ENCODE assay signal across 35 mouse cellular contexts in the genomic region with DNA sequence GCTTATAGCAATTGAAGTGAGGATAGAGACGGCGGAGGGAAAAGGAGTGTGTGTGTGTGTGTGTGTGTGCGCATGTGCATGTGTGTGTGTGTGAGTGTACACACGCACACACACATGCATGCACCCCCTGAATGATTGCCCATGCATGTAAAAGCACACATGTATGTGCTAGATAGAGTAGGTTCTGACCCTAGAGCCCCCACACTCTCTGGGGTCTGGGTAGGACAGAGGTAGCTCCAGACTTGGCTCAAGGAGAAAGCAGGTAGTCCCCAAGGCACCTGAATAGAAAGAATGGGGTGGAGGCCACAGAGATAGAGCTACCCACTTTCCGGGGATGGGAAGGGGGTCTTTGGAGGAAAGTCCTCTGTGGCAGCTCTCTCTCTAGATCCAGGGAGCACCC. TPM values are rescaled to one million over a fixed set of nuclear protein-coding genes. Genes with fewer than 3 reads are reported as not detected.
"Had no signal": no experiment of that assay in that cellular context is flagged by ENCODE, and none has a peak within 500 bp of the region (broad histone marks: within the 10 kb centered on the region; RNA-seq: fewer than 3 reads in every experiment).

No protein-coding gene starts in this region.

- H3K27me3 ChIP-seq: limb, embryonic 12.5 days; limb, embryonic 13.5 days; limb, embryonic 15.5 days; liver, embryonic 13.5 days; liver, embryonic 15.5 days; lung, embryonic 15.5 days; midbrain, embryonic 12.5 days; midbrain, embryonic 13.5 days; midbrain, embryonic 15.5 days had no signal

- H3K27ac ChIP-seq: left cerebral cortex, adult 2 months; limb, embryonic 10.5 days; limb, embryonic 12.5 days; limb, embryonic 13.5 days; limb, embryonic 15.5 days; liver, embryonic 12.5 days; liver, embryonic 14.5 days; liver, embryonic 15.5 days; lung, embryonic 15.5 days; macrophage; midbrain, embryonic 10.5 days; midbrain, embryonic 12.5 days; midbrain, embryonic 13.5 days; midbrain, embryonic 15.5 days had no signal

- H3K9ac ChIP-seq: limb, embryonic 12.5 days; limb, embryonic 13.5 days; limb, embryonic 15.5 days; liver, embryonic 12.5 days; liver, embryonic 13.5 days; liver, embryonic 14.5 days; liver, embryonic 15.5 days; liver, postnatal 0 days; lung, embryonic 14.5 days; lung, embryonic 15.5 days; midbrain, embryonic 12.5 days; midbrain, embryonic 13.5 days; midbrain, embryonic 15.5 days had no signal

- H3K4me3 ChIP-seq: left cerebral cortex, adult 2 months; limb, embryonic 10.5 days; limb, embryonic 12.5 days; limb, embryonic 13.5 days; limb, embryonic 15.5 days; liver, embryonic 12.5 days; liver, embryonic 13.5 days; liver, embryonic 15.5 days; lung, embryonic 15.5 days; megakaryocyte, embryonic 14.5 days; midbrain, embryonic 10.5 days; midbrain, embryonic 12.5 days; midbrain, embryonic 13.5 days; midbrain, embryonic 15.5 days; myocyte had no signal

- H3K36me3 ChIP-seq: liver, embryonic 12.5 days; liver, embryonic 13.5 days; liver, embryonic 15.5 days; lung, embryonic 15.5 days; midbrain, embryonic 12.5 days; midbrain, embryonic 13.5 days; midbrain, embryonic 15.5 days had no signal

- H3K9me3 ChIP-seq: limb, embryonic 10.5 days; limb, embryonic 12.5 days; limb, embryonic 13.5 days; limb, embryonic 15.5 days; liver, embryonic 12.5 days; liver, embryonic 13.5 days; liver, embryonic 15.5 days; lung, embryonic 15.5 days; megakaryocyte, embryonic 14.5 days; midbrain, embryonic 10.5 days; midbrain, embryonic 12.5 days; midbrain, embryonic 13.5 days; midbrain, embryonic 15.5 days had no signal

- ATAC-seq: liver, embryonic 12.5 days; liver, postnatal 0 days; lung, postnatal 0 days; midbrain, embryonic 13.5 days; midbrain, embryonic 15.5 days; midbrain, embryonic 16.5 days had no signal

- H3K4me1 ChIP-seq: lung, embryonic 15.5 days; midbrain, embryonic 15.5 days had no signal

- H3K4me2 ChIP-seq: limb, embryonic 12.5 days; limb, embryonic 13.5 days; limb, embryonic 15.5 days; liver, embryonic 11.5 days; liver, embryonic 12.5 days; liver, embryonic 13.5 days; liver, embryonic 15.5 days; lung, embryonic 14.5 days; lung, embryonic 15.5 days; midbrain, embryonic 12.5 days; midbrain, embryonic 13.5 days; midbrain, embryonic 15.5 days had no signal

- DNase-seq: left cerebral cortex, postnatal 4 days; liver; liver, embryonic 13.5 days; liver, postnatal 0 days; lung, adult 18-20 months; lung, adult 2 months; lung, embryonic 14.5 days; lung, postnatal 10 days; lung, postnatal 14 days; lung, postnatal 36 days; lung, postnatal 4 days; midbrain, embryonic 14.5 days had no signal

RNA-seq across cellular contexts. Expression of a gene that starts 16.7 kb away (rescaled TPM):
- total RNA-seq: megakaryocyte progenitor cell, adult 5-6 weeks; megakaryocyte-erythroid progenitor cell, adult 5-6 weeks had no signal

RNA-seq across cellular contexts. Expression of a gene that starts 47.8 kb away (rescaled TPM):
- total RNA-seq: megakaryocyte, adult 5-6 weeks; monocyte, adult 5-6 weeks had no signal
